Mouse (Mus musculus): ENCODE results near the gene Cdc42bpg. TPM values are rescaled to one million over a fixed set of nuclear protein-coding genes. Genes with fewer than 3 reads are reported as not detected.

Gene Cdc42bpg
- total and polyA plus RNA-seq, 3 experiments: 7.0 to 13.9 (median 11.7) TPM

DNA sequence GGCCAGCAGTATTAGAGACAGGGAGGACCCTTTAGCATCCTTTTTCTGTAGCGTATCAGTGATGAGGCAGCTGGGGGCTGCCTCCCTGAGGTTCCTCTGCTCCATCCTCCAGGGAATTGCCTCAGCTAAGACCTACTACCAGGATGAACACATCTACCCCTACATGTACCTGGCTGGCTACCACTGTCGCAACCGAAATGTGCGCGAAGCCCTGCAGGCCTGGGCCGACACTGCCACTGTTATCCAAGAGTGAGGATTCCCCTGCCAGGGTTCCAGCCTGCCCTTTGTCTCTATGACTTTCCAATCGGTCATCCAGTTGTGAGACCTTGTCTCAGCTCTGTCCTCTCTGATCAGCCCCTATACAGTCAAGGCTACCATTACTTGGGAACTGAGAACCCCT, 31.9 kb downstream of the Cdc42bpg start:
- Histone ChIP-seq H3K79me2 (replicated peaks; ENCODE audit: control insufficient read depth, insufficient read depth, low read length) (no peaks in the 10 kb centered on the region; the same call in 1 of the 2 replicates), H3K4me1 (ENCODE audit: control insufficient read depth, insufficient read depth, low read length) (peaks cover 8% of the 10 kb centered on the region), H3K9ac (ENCODE audit: low read depth, low read length) (no peak overlapping the region), H3K27ac (no peak overlapping the region), H3K4me3 (no peak overlapping the region), H3K36me3 (ENCODE audit: control insufficient read depth, insufficient read depth, low read length) (no peaks in the 10 kb centered on the region), H3K27me3 (ENCODE audit: control insufficient read depth, insufficient read depth, low read length) (no peaks in the 10 kb centered on the region)
- no peak for DNase-seq
- TF ChIP-seq POLR2A (IDR thresholded peaks at IDR 0.05; ENCODE audit: insufficient read depth, low read depth, low read length) (no peak), CTCF (IDR thresholded peaks at IDR 0.05) (no peak), EP300 (IDR thresholded peaks at IDR 0.05; ENCODE audit: insufficient read depth, low read depth, low read length) (no peak)
- intact Hi-C loops (cut with DNase I): loop anchor here (10.0 kb wide), 2 partner anchors 253 to 373 kb away; partner anchors contain the start of genes Cdca5, Gm28374, Pola2 and Tmem262
- WGBS: 93% methylated on average over 7 of the region's 7 CpGs

DNA sequence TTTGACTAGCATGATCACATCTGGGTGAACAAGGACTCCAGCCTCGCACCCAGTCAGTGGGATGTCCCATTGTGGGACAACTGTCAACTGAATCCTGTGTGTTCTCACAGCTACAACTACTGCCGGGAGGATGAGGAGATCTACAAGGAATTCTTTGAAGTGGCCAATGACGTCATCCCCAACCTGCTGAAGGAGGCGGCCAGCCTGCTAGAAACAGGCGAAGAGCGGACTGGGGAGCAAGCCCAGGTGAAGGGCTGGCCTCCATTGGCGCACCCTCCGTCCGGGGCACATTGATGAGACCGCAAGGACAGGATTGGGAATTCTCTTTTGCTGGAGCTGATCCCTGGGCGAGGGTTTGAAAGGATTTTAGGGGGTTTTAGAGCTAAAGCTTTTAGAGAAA, 32.5 kb downstream of the Cdc42bpg start:
- H3K79me2 ChIP-seq (replicated peaks; ENCODE audit: control insufficient read depth, insufficient read depth, low read length): no peaks in the 10 kb centered on the region; the same call in 1 of the 2 replicates
- no peaks in the 10 kb centered on the region for H3K27me3 ChIP-seq (ENCODE audit: control insufficient read depth, insufficient read depth, low read length)
- 93% methylated on average over 11 of the region's 11 CpGs for WGBS
- no peak for TF ChIP-seq EP300 (IDR thresholded peaks at IDR 0.05; ENCODE audit: insufficient read depth, low read depth, low read length)
- TF ChIP-seq POLR2A (IDR thresholded peaks at IDR 0.05; ENCODE audit: insufficient read depth, low read depth, low read length): no peak
- no peak for TF ChIP-seq CTCF (IDR thresholded peaks at IDR 0.05)
- H3K27ac ChIP-seq: no peak overlapping the region; the same call in 1 of the 2 replicates
- no peak for DNase-seq
- intact Hi-C loops (cut with DNase I): loop anchor here (10.0 kb wide), 2 partner anchors 254 to 374 kb away; partner anchors contain the start of genes Cdca5, Gm28374, Pola2 and Tmem262
- H3K4me3 ChIP-seq: no peak overlapping the region
- no peak overlapping the region for H3K9ac ChIP-seq (ENCODE audit: low read depth, low read length)
- no peaks in the 10 kb centered on the region for H3K36me3 ChIP-seq (ENCODE audit: control insufficient read depth, insufficient read depth, low read length)
- peaks cover 11% of the 10 kb centered on the region for H3K4me1 ChIP-seq (ENCODE audit: control insufficient read depth, insufficient read depth, low read length)

- intact Hi-C loops (cut with DNase I): loop anchor here (10.0 kb wide), 2 partner anchors 254 to 374 kb away; partner anchors contain the start of genes Cdca5, Gm28374, Pola2 and Tmem262
- DNase-seq: no peak
- 92% methylated on average over 6 of the region's 6 CpGs for WGBS
- TF ChIP-seq POLR2A (IDR thresholded peaks at IDR 0.05; ENCODE audit: insufficient read depth, low read depth, low read length) (no peak), CTCF (IDR thresholded peaks at IDR 0.05) (no peak), EP300 (IDR thresholded peaks at IDR 0.05; ENCODE audit: insufficient read depth, low read depth, low read length) (no peak)
- peak overlapping the region; percentile 97 for H3K27ac ChIP-seq
- no peaks in the 10 kb centered on the region for H3K27me3 ChIP-seq (ENCODE audit: control insufficient read depth, insufficient read depth, low read length)
- H3K9ac ChIP-seq (ENCODE audit: low read depth, low read length): no peak overlapping the region
- peak overlapping the region; percentile 41; the same call in 1 of the 2 replicates for H3K4me3 ChIP-seq
- no peaks in the 10 kb centered on the region for H3K36me3 ChIP-seq (ENCODE audit: control insufficient read depth, insufficient read depth, low read length)
- H3K4me1 ChIP-seq (ENCODE audit: control insufficient read depth, insufficient read depth, low read length): peaks cover 11% of the 10 kb centered on the region
- H3K79me2 ChIP-seq (replicated peaks; ENCODE audit: control insufficient read depth, insufficient read depth, low read length): no peaks in the 10 kb centered on the region; the same call in 1 of the 2 replicates
Measured at GRCm38 (mm10) chr19:6339191-6339590, 32.9 kb downstream of the Cdc42bpg start.

GRCm38 (mm10) chr19:6339890-6340504, 33.7 kb downstream of the Cdc42bpg start:
- TF ChIP-seq EP300 (IDR thresholded peaks at IDR 0.05; ENCODE audit: insufficient read depth, low read depth, low read length) (0 out of 2 replicates have a peak, but pooled peaks have one; percentile 47), POLR2A (IDR thresholded peaks at IDR 0.05; ENCODE audit: insufficient read depth, low read depth, low read length) (peak; percentile 41), CTCF (IDR thresholded peaks at IDR 0.05) (peak; percentile 63)
- Histone ChIP-seq H3K36me3 (ENCODE audit: control insufficient read depth, insufficient read depth, low read length) (no peaks in the 10 kb centered on the region), H3K4me1 (ENCODE audit: control insufficient read depth, insufficient read depth, low read length) (peaks cover 8% of the 10 kb centered on the region), H3K79me2 (replicated peaks; ENCODE audit: control insufficient read depth, insufficient read depth, low read length) (no peaks in the 10 kb centered on the region; the same call in 1 of the 2 replicates), H3K27me3 (ENCODE audit: control insufficient read depth, insufficient read depth, low read length) (no peaks in the 10 kb centered on the region), H3K9ac (ENCODE audit: low read depth, low read length) (peak overlapping the region; percentile 43), H3K4me3 (peak overlapping the region; percentile 41), H3K27ac (peak overlapping the region; percentile 97)
- DNase-seq: peak; percentile 72 to 83
- WGBS: 42% methylated on average over 15 of the region's 15 CpGs
- intact Hi-C loops (cut with DNase I): loop anchor here (10.0 kb wide), 2 partner anchors 255 to 375 kb away; partner anchors contain the start of genes Cdca5, Gm28374, Pola2 and Tmem262

GRCm38 (mm10) chr19:6340524-6341452, 34.5 kb downstream of the Cdc42bpg start, which contains the start of gene Map4k2:
Map4k2 (plus strand) TSS chr19:6341135.
- intact Hi-C loops (cut with DNase I): no loop called here
- peak; percentile 43 for TF ChIP-seq CTCF (IDR thresholded peaks at IDR 0.05)
- peak; percentile 78 for TF ChIP-seq EP300 (IDR thresholded peaks at IDR 0.05; ENCODE audit: insufficient read depth, low read depth, low read length)
- TF ChIP-seq POLR2A (IDR thresholded peaks at IDR 0.05; ENCODE audit: insufficient read depth, low read depth, low read length): peak; percentile 69
- Histone ChIP-seq H3K36me3 (ENCODE audit: control insufficient read depth, insufficient read depth, low read length) (no peaks in the 10 kb centered on the region), H3K27me3 (ENCODE audit: control insufficient read depth, insufficient read depth, low read length) (no peaks in the 10 kb centered on the region), H3K27ac (peak within 1 kb of the TSS; percentile 97), H3K4me1 (ENCODE audit: control insufficient read depth, insufficient read depth, low read length) (peaks cover 8% of the 10 kb centered on the region), H3K79me2 (replicated peaks; ENCODE audit: control insufficient read depth, insufficient read depth, low read length) (no peaks in the 10 kb centered on the region), H3K9ac (ENCODE audit: low read depth, low read length) (peak within 1 kb of the TSS; percentile 73), H3K4me3 (peak within 1 kb of the TSS; percentile 90)
- peak; percentile 92 to 93 for DNase-seq
- 3% methylated on average over 70 of the region's 72 CpGs for WGBS
